Mouse (Mus musculus) left cerebral cortex, postnatal 25 days (tissue): ENCODE results near the gene Sh3rf1. TPM values are rescaled to one million over a fixed set of nuclear protein-coding genes. Genes with fewer than 3 reads are reported as not detected.

Experiments used
- DNase-seq, 2 experiments: peaks; one replicate each; pipeline ENCODE4 v3.0.0; 2022; ENCODE audit warnings: low spot score in 2 of 2, mixed read lengths in 1 of 2
- intact Hi-C: fragments of 180-260 bp; cut with DNase I; formaldehyde crosslinking; loops from one replicate; pipeline ENCODE4 v1.15.1; 2025
- total RNA-seq, 2 experiments: library from RNA; stranded (reverse); gene quantifications; 2 replicates each; pipeline ENCODE4 v1.2.3; 2021

Sh3rf1 gene
- total RNA-seq, 2 experiments from 2014 or later = 36.8 to 39.8 TPM

DNA sequence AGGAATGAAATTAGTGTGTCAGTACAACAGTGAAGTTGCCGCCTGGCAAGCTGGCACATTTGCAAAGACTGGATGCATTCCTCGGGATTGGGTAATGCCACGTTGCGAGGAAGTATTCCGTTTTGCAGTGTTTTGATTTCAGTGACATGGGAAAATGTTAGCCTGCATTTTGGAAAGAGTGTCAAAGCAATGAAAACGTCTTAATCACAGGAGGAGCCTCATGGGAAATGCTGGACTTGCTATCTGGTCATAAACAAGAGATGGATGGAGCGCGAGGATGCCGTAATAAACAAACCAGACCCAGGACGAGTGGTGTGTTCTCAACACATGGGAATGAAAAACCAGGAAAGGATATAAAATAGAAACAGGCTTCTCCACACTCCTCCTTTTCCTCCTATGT, 55.4 kb downstream of the Sh3rf1 start:
- intact Hi-C loops = no loop called here
- DNase-seq = no peak

DNA sequence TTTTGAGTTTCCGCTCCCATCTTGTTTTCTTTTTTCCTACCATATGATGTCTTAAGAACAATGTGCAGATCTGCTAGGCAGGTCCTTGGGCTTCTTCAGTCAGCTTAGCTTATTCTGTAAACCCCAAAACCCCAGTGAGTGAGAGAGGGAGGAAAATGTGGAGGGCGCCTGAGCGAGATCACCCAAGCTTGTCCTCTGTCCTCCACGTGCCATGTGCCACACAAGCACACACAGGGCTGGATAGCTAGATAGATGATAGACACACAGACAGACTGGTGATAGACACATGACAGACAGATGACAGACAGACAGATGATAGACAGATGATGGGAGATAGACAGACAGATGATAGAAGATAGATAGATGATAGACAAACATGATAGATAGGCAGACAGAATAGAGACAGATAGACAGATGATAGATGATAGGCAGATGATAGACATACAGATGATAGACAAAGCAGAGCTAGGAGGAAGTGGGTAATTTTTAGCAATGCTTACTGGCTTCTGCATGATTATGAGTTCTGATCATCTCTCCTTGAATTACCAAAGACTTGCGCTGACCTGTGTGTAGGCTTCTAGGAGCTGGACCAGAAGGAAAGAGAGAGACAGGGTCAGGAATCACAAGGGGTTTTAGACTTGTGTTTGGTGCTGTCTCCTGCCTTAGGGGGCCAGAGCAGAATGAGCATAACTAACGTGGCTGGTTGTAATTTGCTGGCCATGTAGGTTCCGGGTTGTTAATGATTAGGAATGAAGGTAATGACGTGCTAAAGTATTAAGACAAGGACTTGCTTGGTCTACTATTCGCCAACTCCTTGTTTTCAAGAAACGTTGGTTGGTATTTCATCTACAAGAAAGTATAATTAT, 58.9 kb downstream of the Sh3rf1 start:
- intact Hi-C loops = no loop called here
- no peak for DNase-seq

DNA sequence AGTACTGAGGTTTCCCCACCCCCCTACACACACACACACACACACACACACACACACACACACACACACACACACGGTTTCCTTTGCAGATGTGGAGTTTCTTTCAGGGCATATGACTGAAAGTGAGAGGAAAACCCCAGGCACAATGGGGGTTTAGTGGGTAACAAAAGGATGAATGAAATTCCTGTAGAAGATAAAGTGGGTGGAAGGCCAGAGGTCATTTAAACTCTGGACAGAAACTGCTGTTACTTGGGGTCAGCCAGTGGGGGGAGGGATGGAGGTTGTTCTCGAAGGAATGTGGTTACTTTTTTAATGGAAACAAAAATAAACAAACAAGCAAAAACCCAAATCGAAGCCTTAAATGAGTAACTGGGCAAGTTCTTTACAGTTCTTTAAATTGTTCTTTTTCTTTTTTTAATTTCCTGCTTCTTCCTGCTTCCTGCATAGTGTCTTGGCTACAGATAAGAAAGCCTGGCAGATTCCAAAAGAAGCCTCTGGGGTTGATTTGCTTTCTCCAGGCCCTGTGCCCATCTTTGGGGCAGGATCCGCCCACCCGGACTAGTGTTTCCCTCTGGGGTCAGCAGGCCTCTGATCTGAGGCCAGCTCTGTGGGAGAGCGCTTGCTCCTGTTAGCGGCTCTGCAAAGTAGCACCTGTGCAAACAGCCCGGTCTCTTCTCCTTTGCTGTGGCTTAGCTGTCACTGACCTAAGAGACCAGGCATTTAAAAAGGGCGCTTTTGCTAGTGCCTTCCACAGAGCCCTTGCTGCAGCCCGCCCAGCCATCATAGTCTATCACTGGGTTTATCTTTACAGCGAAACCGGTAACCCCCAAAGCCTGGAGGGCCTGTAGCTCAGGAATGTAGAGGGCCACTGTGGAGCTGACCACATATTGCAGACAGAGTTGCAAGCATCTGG, 59.8 kb downstream of the Sh3rf1 start:
- intact Hi-C loops = no loop called here
- DNase-seq = no peak

DNA sequence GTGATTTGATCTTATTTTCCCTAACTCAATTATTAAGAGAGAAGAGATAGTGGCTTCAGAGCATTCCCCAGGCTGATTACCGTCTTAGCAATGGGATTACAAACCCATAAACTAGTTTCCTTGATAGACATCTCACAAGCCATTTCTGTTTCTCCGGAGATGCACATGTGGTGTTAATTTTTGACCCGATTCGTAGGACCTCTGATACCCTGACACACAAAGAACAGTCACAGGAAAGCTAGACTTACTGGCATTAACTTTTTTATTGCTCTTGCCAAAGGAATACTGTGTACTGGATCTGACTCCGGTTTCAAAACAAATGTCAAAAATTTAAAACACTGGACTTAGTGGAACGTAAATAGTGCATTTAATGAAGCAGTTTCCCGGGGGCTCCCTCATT, 62.2 kb downstream of the Sh3rf1 start:
- intact Hi-C loops = no loop called here
- no peak for DNase-seq

DNA sequence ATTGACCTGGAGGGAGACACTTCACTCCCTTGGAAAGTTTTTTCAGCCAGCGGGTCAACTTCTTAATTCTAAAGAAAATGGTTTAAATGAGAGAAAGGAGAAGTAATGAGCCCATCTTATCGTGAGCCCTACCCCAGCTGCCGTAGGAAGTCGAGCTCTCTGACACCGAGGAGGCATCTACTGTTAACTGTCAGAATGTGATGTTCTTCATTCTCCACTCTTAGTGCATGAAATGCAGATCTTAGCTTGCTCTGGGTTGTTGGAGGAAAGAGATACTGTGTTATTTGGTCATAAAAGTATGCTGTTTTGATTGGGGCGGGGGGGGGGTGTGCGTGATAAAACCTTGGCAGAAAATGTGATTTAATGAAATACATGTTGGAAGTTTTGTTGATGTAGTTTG, 62.7 kb downstream of the Sh3rf1 start:
- intact Hi-C loops = no loop called here
- no peak for DNase-seq

DNA sequence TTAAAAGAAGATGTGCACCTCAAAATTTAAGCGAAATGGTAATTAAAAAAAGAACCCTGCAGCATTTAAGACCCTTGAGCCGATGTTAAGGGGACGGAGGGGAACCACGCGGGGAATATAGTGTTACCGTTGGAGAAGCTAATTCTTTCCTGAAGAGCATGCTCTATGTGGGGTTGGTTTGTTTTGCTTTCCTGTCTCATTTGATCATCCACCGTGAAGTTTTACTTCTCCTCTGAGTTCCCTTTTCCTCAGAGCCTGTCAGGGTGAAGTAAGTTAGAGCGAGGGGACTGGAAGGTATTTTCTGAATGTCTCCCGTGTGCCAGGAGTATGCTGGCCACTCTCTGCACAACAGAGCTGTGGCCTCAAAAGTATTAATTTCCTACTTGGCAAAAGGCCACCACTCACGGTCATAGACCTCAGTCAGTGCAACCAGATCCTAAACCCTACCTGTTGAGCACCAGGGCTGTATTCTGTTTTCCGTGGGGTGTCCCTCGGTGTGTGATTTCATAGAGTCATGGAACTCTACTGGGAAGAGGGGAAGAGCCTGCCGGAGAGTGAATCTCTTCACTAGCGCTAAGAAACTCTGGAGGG, 63.2 kb downstream of the Sh3rf1 start:
- intact Hi-C loops = no loop called here
- no peak for DNase-seq

DNA sequence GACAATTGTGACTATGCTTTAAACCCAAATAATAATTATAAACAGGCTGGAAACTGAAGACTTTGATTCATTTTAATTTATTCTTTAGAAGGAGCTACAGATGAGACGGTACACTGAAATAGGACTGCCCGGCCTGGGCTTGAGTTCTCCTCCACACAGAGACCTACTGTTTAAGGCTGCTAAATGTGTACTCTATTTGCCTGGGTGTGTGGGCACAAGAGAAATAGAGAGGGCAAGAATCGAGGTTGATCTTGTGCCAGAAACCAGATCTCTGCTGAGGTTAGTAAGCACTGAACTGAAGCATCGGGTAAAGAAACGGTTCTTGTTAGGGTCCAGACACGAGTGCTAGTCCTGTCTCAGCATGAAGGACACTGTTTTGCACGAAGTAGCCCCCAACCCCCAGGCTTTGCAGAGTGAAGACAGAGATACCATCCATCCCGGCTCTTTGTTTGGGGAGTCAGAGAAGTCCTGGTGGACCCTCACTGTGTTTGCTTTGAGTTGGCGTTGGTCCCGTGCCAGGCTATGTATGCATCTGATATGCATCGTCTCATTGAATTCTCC, 64.4 kb downstream of the Sh3rf1 start:
- peak; percentile 31 to 48 for DNase-seq

DNA sequence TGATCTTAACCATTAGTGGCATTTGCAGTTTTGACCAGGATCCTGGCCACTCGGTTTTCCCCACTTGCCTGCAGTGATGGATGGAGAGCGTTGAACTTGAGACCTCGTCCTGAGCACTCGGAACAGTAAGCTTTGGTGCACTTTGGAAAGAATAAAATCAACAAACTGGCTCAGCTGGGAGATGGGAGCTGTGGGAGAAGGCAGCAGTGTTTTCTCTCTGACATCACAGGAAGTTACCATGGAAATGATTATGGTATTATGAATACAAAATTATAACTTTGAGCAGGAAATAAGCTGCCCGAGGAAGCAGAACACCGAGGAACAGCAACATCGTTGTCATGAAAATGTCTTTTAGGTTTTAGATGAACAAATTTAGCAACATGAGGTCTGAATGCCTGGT, 65.0 kb downstream of the Sh3rf1 start:
- intact Hi-C loops = no loop called here
- peak in 1 of 2 experiments; percentile 11 for DNase-seq

More for the DNA sequence above, 64.4 kb downstream of the Sh3rf1 start:
- intact Hi-C loops = no loop called here

DNA sequence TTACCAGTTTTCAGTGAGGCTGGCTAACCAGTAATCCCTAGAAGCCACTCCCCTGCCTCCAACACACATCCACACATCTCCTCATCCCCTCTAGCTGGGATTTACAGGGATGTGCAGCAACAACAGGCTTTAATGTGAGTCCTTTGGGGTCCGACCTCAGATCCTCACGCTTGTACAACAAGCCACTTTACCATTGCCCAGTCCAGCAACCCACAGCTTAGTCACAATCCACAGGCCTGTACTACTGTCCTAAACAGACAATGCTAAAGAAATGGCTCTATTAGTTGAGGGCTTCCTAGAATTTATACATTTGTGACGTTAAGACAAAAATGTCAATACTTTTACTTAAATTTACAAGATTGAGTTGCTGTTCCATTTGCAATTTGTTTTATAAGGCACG, 71.4 kb downstream of the Sh3rf1 start:
- intact Hi-C loops = no loop called here
- DNase-seq = no peak

DNA sequence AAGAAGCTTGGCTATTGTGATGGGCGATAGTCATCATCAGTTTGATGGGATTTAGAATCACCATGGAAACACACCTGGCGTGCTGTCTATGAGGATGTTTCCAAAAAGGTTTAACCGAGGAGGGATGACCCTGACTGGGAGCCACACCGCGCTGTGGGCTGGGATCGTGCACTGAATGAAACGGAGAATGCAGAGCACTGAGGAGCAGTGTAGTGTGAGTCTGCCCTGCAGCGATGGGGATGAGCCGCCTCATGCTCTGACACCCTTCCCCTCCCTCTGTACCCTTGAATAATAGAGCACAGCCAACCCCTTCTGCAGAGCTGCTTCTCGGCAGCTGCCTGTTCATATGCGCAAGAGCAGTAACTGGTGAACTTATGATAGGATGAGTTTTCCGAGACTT, 71.8 kb downstream of the Sh3rf1 start:
- no peak for DNase-seq
- intact Hi-C loops = no loop called here

DNA sequence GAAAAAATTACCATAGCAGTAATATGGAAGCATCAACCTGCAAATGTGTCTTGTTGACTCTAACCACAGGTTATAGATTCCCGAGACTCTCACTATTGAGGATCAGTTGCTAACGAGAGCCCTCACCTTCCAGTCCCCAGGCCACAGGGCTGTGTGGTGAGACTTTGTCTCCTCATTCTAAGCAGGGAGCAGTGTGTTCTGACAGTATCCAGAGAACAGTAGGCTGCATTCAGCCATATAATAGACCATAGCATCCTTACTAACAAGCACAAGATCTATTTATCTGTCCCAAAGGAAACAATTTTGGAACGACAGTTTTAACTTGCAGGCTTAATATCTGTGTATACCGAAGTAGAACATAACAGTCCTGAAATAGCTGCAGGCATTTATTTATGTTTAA, 75.2 kb downstream of the Sh3rf1 start:
- DNase-seq = no peak

DNA sequence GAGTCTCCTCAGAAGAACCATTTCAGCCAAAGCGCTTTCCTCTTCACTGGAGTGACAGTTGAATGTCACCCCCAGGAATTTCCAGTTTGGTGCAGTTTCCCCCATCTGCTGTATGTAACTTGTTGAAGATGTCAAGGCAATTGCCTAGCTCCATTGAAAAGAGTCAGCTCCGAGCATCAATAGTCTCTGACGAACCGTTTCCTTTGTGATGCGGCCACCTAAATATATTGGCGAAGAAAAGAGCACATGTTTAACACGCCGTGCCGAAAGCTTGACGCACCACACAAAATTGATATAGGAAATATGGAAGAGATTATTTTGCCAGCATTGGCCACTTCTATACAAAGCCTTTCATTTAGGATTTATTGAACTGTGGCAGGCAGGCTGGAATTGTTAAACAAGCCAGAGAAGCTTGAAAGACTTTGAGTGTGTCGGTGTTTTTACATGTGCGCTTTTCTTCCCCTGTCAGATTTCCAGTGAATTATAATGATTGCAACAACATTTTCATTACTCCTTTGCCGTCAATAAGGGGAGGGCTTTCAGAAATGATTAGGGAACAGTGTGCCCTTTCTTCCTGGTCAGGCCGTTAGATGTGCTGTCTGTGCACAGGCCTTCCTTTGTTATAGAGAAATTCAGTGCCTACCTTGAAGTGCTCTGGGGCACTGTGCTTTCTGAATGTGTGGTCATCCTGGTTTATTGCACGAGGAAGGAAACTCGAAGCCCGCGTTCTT, 77.8 kb downstream of the Sh3rf1 start:
- intact Hi-C loops = no loop called here
- DNase-seq = no peak

More for the DNA sequence above, 75.2 kb downstream of the Sh3rf1 start:
- intact Hi-C loops = no loop called here

DNA sequence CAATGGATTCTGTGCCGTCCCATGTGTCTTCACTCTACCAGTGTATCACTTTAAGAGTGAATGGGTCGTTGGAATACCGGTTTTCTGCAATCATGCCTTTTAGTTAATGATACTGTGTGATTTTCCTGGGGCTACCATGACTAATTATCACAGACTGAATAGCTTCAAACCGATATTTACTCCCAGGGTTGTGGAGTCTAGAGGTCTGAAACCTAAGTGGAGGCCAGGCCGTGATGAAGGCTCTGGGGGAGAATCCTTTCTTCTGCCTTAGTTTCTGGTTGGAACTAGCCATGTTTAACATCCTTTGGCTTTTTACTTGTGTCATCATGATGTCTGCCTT, 78.3 kb downstream of the Sh3rf1 start:
- intact Hi-C loops = no loop called here
- no peak for DNase-seq

DNA sequence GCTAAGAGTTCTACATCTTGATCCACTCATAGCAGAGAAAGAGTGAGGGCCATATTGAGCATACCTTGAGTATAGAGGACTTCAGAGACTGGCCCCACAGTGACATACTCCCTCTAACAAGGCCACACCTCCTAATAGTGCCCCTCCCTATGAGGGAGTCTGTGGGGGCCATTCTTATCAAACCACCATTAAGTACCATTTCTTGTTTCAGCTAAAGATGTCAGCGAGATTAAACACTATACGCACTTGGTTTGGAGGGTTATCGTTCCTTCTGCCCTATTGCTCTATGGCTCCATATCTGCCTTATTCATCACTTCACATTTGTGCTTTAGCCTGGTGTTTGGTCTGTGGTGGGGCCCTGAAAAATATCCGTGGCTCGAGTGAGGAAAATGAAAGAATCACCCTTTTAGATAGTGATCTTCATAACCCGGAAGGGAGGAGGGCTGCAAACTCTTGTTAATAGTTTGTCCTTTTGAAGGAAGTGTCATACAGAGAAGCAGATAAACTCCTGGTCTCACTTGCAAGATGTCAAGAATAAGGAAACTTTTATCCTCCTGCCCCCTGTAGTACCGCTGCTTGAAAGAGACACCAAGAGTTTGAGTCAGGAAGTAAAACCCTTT, 81.9 kb downstream of the Sh3rf1 start:
- intact Hi-C loops = loop anchor here (2.0 kb wide), 2 partner anchors 47 to 89 kb away; no protein-coding TSS in a partner anchor
- no peak for DNase-seq

DNA sequence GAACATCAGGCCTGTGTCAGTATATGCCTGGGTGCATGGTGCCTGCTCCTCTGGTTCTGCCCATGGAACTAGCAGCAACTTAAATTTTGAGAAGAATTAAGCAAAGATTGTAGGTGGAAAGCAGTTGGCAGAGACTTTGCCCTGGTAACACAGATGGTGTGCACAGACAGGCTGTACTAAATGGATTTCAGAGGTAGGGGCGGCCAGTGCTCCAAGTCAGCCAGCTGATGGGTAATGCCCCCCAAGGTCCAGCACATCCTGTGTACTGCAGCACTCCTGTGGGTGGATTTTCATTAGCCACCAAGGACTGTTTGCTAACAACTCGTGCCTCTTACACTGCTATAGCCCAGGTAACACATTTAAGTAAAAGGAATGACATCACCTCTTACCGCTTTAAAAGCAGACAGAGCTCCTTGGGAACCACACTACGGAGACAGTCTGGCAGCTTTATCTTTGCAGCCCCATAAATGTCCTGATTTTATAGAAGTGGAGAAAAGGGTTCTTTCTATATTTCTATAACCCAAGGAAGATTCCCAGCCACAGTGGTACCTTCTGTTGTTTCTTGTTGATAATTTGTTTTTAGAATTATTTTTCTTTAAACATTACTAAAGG, 82.9 kb downstream of the Sh3rf1 start:
- DNase-seq = peak; percentile 58 to 88
- intact Hi-C loops = loop anchor here (2.0 kb wide), 2 partner anchors 48 to 90 kb away; no protein-coding TSS in a partner anchor

DNA sequence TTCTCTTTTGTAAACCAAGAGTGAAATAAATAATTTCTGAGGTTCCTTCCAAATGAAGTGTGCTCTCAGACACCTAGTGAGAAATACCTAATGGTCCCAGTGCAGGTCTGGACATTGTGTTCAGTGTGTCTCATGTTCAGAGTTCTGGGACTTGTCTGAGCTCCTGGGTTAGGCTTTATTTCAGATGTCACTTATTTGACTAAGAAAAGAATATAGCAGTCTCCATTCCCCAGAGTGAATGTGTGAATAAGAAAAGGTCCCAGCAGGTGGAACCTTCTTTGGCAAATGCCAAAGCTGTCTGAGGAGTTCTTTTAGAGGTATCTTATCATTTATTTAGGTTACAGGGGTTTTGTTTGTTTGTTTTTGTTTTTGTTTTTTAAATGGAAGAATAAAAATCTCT, 85.2 kb downstream of the Sh3rf1 start:
- intact Hi-C loops = no loop called here
- DNase-seq = no peak

DNA sequence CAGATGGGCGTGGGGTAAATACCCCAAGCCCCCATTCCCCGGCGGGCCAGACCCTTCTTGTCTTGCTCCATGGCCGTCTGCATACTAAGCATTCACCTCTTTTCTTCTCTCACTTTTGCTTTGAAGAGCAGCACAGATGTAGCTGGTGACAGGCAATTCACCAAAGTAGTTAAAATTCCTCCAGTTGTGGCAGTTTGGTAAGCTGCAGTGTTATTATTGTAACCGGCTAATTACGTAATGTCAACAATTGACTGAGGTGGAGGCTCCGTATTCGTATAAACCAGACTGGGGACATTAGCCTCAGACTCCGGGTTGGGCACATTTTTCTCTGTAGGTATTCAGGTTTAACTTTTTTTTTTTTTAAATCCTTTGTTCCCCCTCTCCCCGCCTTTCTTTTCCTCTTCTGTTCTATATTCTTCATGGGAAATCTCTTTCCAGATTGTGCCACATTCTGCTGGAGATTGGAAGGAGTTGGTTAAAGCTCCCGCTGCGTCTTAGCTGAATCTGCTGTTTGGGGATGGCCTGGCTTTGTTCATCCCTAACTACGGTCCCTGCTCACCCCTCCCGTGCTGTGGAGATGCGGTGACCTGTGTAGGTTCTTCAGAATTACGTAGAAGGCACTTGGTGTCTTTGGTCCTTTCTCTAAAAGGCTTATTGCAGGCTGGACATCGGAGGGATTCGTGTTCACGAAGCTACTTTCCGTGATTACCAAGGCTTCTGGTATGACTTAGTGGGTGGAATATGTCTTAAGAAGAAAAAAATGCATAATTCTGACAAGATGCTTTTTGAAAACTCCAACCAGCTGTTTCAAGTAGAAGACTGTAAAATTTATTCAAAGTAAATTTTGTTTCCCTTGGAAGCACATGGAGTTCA, 86.1 kb downstream of the Sh3rf1 start:
- intact Hi-C loops = no loop called here
- DNase-seq = peak in 1 of 2 experiments; percentile 36
